Mouse (Mus musculus): Measurements from ENCODE around the gene Dhrs13. TPM values are rescaled to one million over a fixed set of nuclear protein-coding genes. Genes with fewer than 3 reads are reported as not detected.

The Dhrs13 gene
- polyA plus RNA-seq (2012; rRNA removed) = 4.4 TPM in 2 replicates

GRCm38 (mm10) chr11:78031947-78032808, at the start of gene Dhrs13:
Gene Dhrs13 (plus strand): TSS chr11:78032280.

DNA sequence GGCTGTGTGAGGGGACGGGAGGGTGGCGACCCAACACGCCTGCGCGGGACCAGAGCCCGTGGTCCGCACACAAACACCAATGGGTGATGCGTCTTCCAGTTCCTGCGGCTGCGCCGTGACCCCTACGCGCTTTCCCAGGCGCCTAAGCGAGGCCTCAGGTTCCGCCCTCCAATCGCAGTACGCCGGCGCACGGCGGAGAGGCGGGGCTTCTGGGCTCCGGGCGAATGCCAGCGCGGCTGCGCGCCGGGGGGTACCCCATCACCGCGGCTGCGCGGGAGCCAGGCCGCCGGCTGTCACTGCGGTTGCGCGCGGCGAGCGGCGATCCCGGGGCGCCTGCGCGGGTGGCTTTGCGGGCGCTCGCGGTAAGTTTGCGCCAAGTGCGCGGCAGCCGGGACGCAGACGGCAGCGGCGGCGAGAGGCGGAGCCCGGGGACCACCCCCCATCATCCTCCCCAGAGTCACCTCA, 49.6 kb upstream of the Dhrs13 start, which contains the start of gene Phf12:
Gene Phf12, plus strand, starts transcription at position 314 of the 465 bp plus-strand sequence.

GRCm38 (mm10) chr11:78037831-78038752, 6.0 kb downstream of the Dhrs13 start, which contains the start of gene Flot2:
Gene Flot2 (plus strand): TSS chr11:78037931.

GRCm38 (mm10) chr11:78079961-78080921, 48.2 kb downstream of the Dhrs13 start, which contains the start of gene Eral1:
Gene Eral1 (minus strand): TSS chr11:78080383.

Other genes starting within 250 kb of the Dhrs13 start
- gene Gm10277, start 244.5 kb upstream of the Dhrs13 start, polyA plus RNA-seq (2012; rRNA removed) = not detected in 2 replicates
- gene Pipox, start 138.2 kb upstream of the Dhrs13 start, polyA plus RNA-seq (2012; rRNA removed) = 77.0 and 81.9 TPM in 2 replicates
- 0.02 and 0.06 TPM in 2 replicates for gene Sez6, start 101.5 kb upstream of the Dhrs13 start, polyA plus RNA-seq (2012; rRNA removed)
- gene Phf12, start 49.5 kb upstream of the Dhrs13 start, polyA plus RNA-seq (2012; rRNA removed) = 14.3 and 19.0 TPM in 2 replicates
- gene Flot2, start 5.7 kb downstream of the Dhrs13 start, polyA plus RNA-seq (2012; rRNA removed) = 22.3 and 27.6 TPM in 2 replicates
- gene Eral1, start 48.1 kb downstream of the Dhrs13 start, polyA plus RNA-seq (2012; rRNA removed) = 10.4 and 11.1 TPM in 2 replicates
- 3.8 and 4.4 TPM in 2 replicates for gene Fam222b, start 62.4 kb downstream of the Dhrs13 start, polyA plus RNA-seq (2012; rRNA removed)
- 32.6 and 35.0 TPM in 2 replicates for gene Traf4, start 133.3 kb downstream of the Dhrs13 start, polyA plus RNA-seq (2012; rRNA removed)
- gene Nek8, start 144.4 kb downstream of the Dhrs13 start, polyA plus RNA-seq (2012; rRNA removed) = 6.8 and 8.0 TPM in 2 replicates
- gene Tlcd1, start 144.4 kb downstream of the Dhrs13 start, polyA plus RNA-seq (2012; rRNA removed) = 61.3 and 70.4 TPM in 2 replicates
- gene Rpl23a, start 151.3 kb downstream of the Dhrs13 start, polyA plus RNA-seq (2012; rRNA removed) = 1,152 and 1,264 TPM in 2 replicates
- 15.5 and 16.1 TPM in 2 replicates for gene Rab34, start 156.2 kb downstream of the Dhrs13 start, polyA plus RNA-seq (2012; rRNA removed)
- gene Proca1, start 161.1 kb downstream of the Dhrs13 start, polyA plus RNA-seq (2012; rRNA removed) = 0.53 and 0.73 TPM in 2 replicates
- gene Sdf2, start 213.5 kb downstream of the Dhrs13 start, polyA plus RNA-seq (2012; rRNA removed) = 52.2 and 53.7 TPM in 2 replicates
- 5.3 and 6.8 TPM in 2 replicates for gene Supt6, start 213.7 kb downstream of the Dhrs13 start, polyA plus RNA-seq (2012; rRNA removed)
- gene 2610507B11Rik, start 229.5 kb downstream of the Dhrs13 start, polyA plus RNA-seq (2012; rRNA removed) = 19.5 and 19.6 TPM in 2 replicates

All from liver, embryonic 18 days (tissue).